Mouse (Mus musculus): ENCODE measurements at regions not wholly inside any gene's neighbourhood (a gene's known extent, or its start where the extent isn't known, plus 50 kb on each side); places are given as distances from the start of the nearest gene placed in this dataset.

- TF ChIP-seq POLR2A (IDR thresholded peaks at IDR 0.05; ENCODE audit: borderline replicate concordance, insufficient read depth, low read length) (no peak), CTCF (IDR thresholded peaks at IDR 0.05; ENCODE audit: borderline replicate concordance, insufficient read depth, low read depth, low read length) (no peak)
These were observed 133.8 kb upstream of the Gdf10 start for GRCm38 (mm10) chr14:33789556-33789955.
